Mouse (Mus musculus) cortical plate, adult 2 months (tissue): ENCODE measurements around the gene Evx2. TPM values are rescaled to one million over a fixed set of nuclear protein-coding genes. Genes with fewer than 3 reads are reported as not detected.
A peak's percentile ranks its signal among the peaks of the same experiment; 100 is the strongest.

ENCODE experiments used
- H3K27ac ChIP-seq: fragments of 200-500 bp; 2 replicates; pipeline ENCODE4 v1.5.1; 2012; ENCODE audit warnings: low read length, control low read depth, inconsistent platforms; ENCODE audit not compliant: insufficient read depth
- H3K4me1 ChIP-seq: fragments of 200-500 bp; 2 replicates; pipeline ENCODE4 v1.6.1; 2011; ENCODE audit warnings: low read length; ENCODE audit not compliant: control insufficient read depth, insufficient read depth
- H3K4me3 ChIP-seq: fragments of 200-500 bp; 2 replicates; pipeline ENCODE4 v1.5.1; 2011; ENCODE audit warnings: mild to moderate bottlenecking, low read length, control low read depth; ENCODE audit not compliant: insufficient read depth
- CTCF ChIP-seq: fragments of 200-500 bp; IDR thresholded peaks from 2 replicates; pipeline ENCODE4 v1.5.1; 2011; ENCODE audit warnings: mild to moderate bottlenecking, control low read depth, low read length; ENCODE audit not compliant: insufficient read depth; ENCODE audit errors: extremely low read depth
- POLR2A ChIP-seq: fragments of 200-500 bp; IDR thresholded peaks from 2 replicates; pipeline ENCODE4 v1.6.1; 2011; ENCODE audit warnings: mild to moderate bottlenecking, low read length, control low read depth; ENCODE audit not compliant: insufficient read depth; ENCODE audit errors: extremely low read depth
- polyA plus RNA-seq: library from polyadenylated mRNA; depleted of rRNA; stranded (reverse); fragments of >200 nt; gene quantifications from 2 replicates; pipeline ENCODE4 v1.2.3, GENCODE M21; 2012

The Evx2 gene
- polyA plus RNA-seq, 1 experiment, result not detected

DNA sequence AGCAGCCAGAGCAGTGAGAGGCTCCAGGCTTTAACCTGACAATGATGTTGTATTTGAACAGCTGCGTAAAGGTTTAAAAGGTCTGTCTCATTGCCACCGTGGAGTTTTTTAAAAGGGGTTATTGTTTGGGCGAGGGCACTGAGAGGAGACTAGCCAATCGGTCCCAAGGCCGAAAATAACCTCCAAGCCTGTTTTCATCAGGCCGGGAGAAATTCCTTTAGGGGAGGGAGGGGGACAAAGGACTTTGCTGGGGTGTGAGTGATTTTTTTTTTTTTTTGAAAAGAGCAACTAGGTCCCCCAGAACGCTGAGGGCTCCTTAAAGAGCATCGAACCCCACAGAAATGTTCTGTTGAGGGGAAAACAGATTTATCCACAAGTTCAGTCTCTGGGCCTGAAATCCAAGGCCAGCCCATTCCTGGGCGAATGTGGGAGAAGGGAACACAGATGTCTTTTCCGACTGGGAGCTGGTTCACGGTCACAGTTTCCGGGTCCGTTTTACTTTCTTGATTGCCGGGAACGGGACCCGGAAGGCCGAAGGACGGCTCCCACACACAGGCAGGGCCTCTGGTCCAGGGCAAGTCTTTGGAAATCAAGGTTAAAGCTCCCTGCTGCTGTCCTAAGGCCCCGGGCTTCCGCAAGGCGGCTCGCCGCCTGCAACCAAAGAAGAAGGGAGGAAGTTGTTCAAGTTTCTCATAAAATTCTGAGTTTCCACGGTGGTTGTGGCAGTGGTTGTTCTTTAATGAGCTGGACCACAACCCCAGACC is 30.4 kb upstream of the Evx2 start:
- no peaks in the 10 kb centered on the region for H3K4me1 ChIP-seq
- no peak overlapping the region for H3K4me3 ChIP-seq
- H3K27ac ChIP-seq, result no peak overlapping the region
- no peak for TF ChIP-seq CTCF
- no peak for TF ChIP-seq POLR2A

DNA sequence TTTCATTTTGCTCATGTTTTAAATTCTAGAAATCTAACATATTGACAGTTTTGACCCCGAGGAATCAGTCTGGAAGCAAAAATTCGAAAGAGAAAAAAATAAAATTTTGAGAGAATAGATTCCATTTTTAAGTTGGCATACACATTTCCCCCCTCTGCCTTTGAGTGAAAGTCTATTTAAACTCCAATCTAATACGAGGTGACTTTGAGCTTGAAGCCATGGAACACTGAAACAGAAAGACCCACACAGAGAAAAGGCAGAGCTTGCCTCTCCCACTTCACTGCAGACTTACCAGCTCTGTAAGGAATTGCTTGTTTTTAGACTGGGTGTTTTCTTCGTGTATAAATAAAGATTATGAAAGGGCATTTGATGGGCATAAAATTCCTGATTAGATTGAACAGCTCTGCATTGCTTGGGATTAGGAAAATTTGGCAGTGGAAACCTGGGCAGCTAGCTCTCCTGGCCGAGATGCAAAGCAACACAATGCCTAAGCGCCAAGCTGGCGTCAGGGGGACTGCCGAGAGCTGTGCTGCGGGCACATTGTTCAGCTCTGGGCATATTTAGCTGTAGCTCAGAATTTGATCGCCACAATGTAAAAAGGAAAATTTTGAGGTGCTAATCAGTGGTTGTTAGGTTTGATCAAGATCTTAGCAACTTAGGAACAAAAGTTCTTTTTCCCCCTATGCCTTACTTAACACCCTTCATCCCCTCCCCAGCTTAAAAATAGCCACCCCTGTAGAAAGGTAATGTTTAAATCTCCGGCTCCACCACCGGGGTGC is 29.6 kb upstream of the Evx2 start:
- TF ChIP-seq POLR2A (no peak), CTCF (no peak)
- Histone ChIP-seq H3K4me3 (no peak overlapping the region), H3K4me1 (no peaks in the 10 kb centered on the region), H3K27ac (no peak overlapping the region)

- Histone ChIP-seq H3K27ac (no peak overlapping the region), H3K4me1 (no peaks in the 10 kb centered on the region), H3K4me3 (no peak overlapping the region)
- TF ChIP-seq POLR2A (no peak), CTCF (no peak)
Measured at GRCm38 (mm10) chr2:74687698-74688555, 28.6 kb upstream of the Evx2 start.

DNA sequence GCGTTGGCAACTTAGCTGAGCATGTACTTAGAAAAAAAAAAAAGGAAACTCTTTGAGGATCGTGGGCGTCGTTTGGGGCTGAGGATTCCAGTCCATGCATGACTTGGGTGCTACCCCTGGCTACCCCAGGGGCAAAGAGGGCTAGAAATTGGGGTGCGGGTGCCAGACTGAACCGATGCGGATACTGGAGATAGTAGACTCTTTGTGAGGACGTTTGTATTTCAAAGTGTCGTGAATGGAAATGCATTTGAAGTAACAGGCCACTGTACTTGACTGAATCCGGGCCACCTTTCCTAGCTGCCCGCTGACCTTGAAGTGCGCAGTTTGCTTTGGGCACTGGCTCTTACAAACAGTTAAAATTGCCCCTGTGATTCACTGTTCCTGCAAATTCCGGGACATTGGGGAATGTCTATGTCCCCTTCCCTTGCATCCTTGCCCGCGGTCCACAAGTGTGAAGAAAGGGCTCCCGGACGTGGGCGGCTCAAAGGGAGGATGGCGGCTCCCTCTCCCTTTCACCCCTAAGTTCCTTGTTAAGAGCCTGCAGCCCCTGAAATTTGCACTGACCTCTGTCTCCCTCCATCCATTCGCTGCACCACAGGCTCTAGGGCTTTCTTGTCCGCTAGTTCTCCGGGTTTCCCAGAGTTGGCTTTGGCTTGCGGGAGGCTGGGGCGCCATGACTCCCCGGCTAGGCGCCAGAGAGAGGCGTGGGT is 27.8 kb upstream of the Evx2 start:
- no peak overlapping the region for H3K4me3 ChIP-seq
- H3K4me1 ChIP-seq, result no peaks in the 10 kb centered on the region
- no peak overlapping the region for H3K27ac ChIP-seq
- no peak for TF ChIP-seq CTCF
- no peak for TF ChIP-seq POLR2A

- Histone ChIP-seq H3K4me1 (no peaks in the 10 kb centered on the region), H3K27ac (no peak overlapping the region), H3K4me3 (no peak overlapping the region)
- TF ChIP-seq POLR2A, result no peak
- TF ChIP-seq CTCF, result peak; percentile 40
Measured at GRCm38 (mm10) chr2:74686301-74686987, 27.1 kb upstream of the Evx2 start.

DNA sequence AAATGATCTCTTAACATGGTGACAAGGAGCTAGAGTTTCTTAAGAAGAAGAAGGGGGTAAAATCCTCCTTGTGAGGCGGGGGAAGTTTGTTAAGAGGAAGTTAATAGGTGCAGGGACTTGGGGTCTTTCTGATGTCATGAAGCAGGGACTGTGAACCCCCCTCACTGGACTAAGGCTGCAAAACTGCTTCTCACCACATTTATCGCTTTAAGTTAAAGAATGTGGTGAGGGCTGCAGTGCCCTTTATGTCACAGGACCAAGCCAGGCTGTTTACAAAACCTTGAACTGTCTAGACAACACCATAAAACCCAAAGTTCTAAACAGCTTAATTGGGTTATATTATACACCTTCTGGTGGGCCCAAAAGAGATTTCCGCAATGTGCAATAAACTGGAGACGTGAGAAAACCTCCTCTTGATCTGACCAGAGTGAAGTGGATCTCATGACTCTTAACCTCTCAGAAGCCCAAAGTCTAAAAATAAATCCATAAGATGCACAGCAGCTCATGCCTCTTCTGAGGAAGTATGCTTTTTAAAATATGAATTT is 25.8 kb upstream of the Evx2 start:
- Histone ChIP-seq H3K27ac (no peak overlapping the region), H3K4me3 (no peak overlapping the region), H3K4me1 (no peaks in the 10 kb centered on the region)
- TF ChIP-seq POLR2A (no peak), CTCF (no peak)

DNA sequence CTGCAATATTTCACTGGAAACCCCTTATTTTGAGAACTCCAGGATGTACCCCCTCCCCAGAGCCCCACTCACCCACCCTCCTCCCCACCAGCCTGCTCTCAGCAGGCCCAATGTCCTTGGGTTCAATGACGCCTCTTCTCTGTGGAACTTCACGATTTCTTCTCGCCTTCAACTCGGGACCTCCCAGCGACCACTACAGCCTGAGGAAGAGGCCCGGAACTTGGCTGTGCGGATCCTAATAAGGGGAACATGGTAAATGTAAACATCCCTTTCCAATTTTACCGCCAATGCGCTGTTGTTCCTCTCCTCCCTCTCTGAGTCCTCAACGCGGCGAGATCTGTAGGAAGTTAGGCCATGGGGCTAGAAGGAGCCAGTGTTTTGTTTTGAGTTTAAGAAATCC is 24.7 kb upstream of the Evx2 start:
- TF ChIP-seq POLR2A (no peak), CTCF (no peak)
- Histone ChIP-seq H3K27ac (no peak overlapping the region), H3K4me1 (no peaks in the 10 kb centered on the region), H3K4me3 (no peak overlapping the region)

DNA sequence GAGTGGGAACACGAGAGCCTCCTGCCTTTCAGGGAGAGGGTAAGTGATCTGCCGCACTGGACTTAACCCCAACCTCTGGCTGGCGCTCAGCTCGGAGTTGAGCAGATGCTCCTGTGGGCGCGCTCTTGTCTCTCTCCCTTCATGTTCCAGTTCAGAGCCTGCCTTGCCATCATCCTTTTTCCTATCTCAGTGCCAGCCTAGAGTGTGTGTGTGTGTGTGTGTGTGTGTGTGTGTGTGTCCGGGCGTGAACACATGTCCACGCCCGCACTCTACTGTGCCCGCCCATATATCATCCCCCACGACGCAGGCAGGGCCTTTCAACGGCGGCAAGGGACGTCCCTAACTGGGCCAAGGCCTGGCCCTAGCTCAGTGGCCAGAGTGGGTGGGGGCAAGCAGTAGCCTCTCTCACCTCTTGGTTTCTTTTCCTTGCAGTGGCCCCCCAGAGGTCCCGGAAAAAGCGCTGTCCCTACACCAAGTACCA is 24.2 kb upstream of the Evx2 start:
- H3K4me1 ChIP-seq, result no peaks in the 10 kb centered on the region
- H3K27ac ChIP-seq, result no peak overlapping the region
- H3K4me3 ChIP-seq, result no peak overlapping the region
- no peak for TF ChIP-seq POLR2A
- TF ChIP-seq CTCF, result no peak

DNA sequence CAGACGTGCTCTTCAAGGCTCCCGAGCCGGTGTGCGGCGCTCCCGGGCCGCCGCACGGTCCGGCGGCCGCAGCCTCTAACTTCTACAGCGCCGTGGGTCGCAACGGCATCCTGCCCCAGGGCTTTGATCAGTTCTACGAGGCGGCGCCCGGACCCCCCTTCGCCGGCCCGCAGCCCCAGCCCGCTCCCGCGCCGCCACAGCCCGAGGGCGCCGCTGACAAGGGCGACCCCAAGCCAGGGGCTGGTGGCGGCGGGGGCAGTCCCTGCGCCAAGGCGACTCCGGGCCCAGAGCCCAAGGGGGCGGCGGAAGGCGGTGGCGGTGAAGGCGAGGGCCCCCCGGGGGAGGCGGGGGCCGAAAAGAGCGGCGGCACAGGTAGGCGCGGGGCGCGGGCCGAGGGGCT is 23.4 kb upstream of the Evx2 start:
- no peak overlapping the region for H3K4me3 ChIP-seq
- no peak overlapping the region for H3K27ac ChIP-seq
- TF ChIP-seq CTCF (no peak), POLR2A (no peak)

More for the DNA sequence above, 23.4 kb upstream of the Evx2 start:
- no peaks in the 10 kb centered on the region for H3K4me1 ChIP-seq
